Mouse (Mus musculus): ENCODE measurements around the gene Ikzf4. TPM values are rescaled to one million over a fixed set of nuclear protein-coding genes. Genes with fewer than 3 reads are reported as not detected.

Ikzf4 gene
- polyA plus RNA-seq (2016; fragmentation: Nextera tagmentation; extraction: Ambion mirVana): 8.3 and 10.4 TPM in 2 replicates

GRCm38 (mm10) chr10:128645111-128646011 is at the start of gene Ikzf4:
Gene Ikzf4, minus strand, starts transcription at chr10:128645991.
- peak within 1 kb of the TSS; percentile 79 for H3K9ac ChIP-seq (replicated peaks)
- peak within 1 kb of the TSS; percentile 59 for H3K4me3 ChIP-seq
- peaks cover 7% of the 10 kb centered on the region; the same call in 1 of the 2 replicates for H3K27me3 ChIP-seq
- peaks cover 21% of the 10 kb centered on the region for H3K4me1 ChIP-seq
- H3K27ac ChIP-seq (replicated peaks): peak within 1 kb of the TSS; percentile 87
- no peaks in the 10 kb centered on the region for H3K9me3 ChIP-seq
- peaks cover 16% of the 10 kb centered on the region for H3K36me3 ChIP-seq
- H3K4me2 ChIP-seq (replicated peaks): peak within 1 kb of the TSS; percentile 84
- ATAC-seq (ENCODE audit: low FRiP score, low read depth): peak; percentile 80
- 2% methylated on average over 35 of the region's 36 CpGs for WGBS

GRCm38 (mm10) chr10:128695411-128695991 is 49.7 kb upstream of the Ikzf4 start:
- Histone ChIP-seq H3K27me3 (no peaks in the 10 kb centered on the region), H3K36me3 (peaks cover 23% of the 10 kb centered on the region), H3K27ac (replicated peaks) (peak overlapping the region; percentile 98), H3K4me2 (replicated peaks) (peak overlapping the region; percentile 73), H3K4me3 (peak overlapping the region; percentile 91), H3K9ac (replicated peaks) (peak overlapping the region; percentile 93), H3K9me3 (no peaks in the 10 kb centered on the region), H3K4me1 (peaks cover 12% of the 10 kb centered on the region)
- no peak for ATAC-seq (ENCODE audit: low FRiP score, low read depth)
- WGBS: 1% methylated on average over 22 of the region's 22 CpGs

- H3K27ac ChIP-seq (replicated peaks): peak overlapping the region; percentile 68
- peak overlapping the region; percentile 69 for H3K9ac ChIP-seq (replicated peaks)
- peaks cover 13% of the 10 kb centered on the region for H3K4me1 ChIP-seq
- H3K4me2 ChIP-seq (replicated peaks): peak overlapping the region; percentile 95
- no peak for ATAC-seq (ENCODE audit: low FRiP score, low read depth)
- 4% methylated on average over 9 of the region's 9 CpGs for WGBS
- peaks cover 11% of the 10 kb centered on the region for H3K27me3 ChIP-seq
- peaks cover 9% of the 10 kb centered on the region for H3K36me3 ChIP-seq
- H3K9me3 ChIP-seq: no peaks in the 10 kb centered on the region
- H3K4me3 ChIP-seq: peak overlapping the region; percentile 76
Observed at GRCm38 (mm10) chr10:128674469-128675008, 28.7 kb upstream of the Ikzf4 start.

- Histone ChIP-seq H3K36me3 (0 out of 2 replicates have a peak, but pooled peaks cover 3% of the 10 kb centered on the region), H3K9ac (replicated peaks) (peak within 1 kb of the TSS; percentile 69), H3K4me3 (peak within 1 kb of the TSS; percentile 76), H3K27me3 (peaks cover 11% of the 10 kb centered on the region), H3K9me3 (no peaks in the 10 kb centered on the region), H3K4me2 (replicated peaks) (peak within 1 kb of the TSS; percentile 95), H3K4me1 (peaks cover 13% of the 10 kb centered on the region), H3K27ac (replicated peaks) (peak within 1 kb of the TSS; percentile 68)
- under 1% methylated on average over 60 of the region's 60 CpGs for WGBS
- peak; percentile 96 for ATAC-seq (ENCODE audit: low FRiP score, low read depth)
Observed at GRCm38 (mm10) chr10:128673763-128674468, 28.1 kb upstream of the Ikzf4 start, which contains the start of gene Suox. Gene Suox, minus strand, starts transcription at chr10:128674073.

GRCm38 (mm10) chr10:128671148-128671547 is 25.4 kb upstream of the Ikzf4 start:
- Histone ChIP-seq H3K9ac (replicated peaks) (no peak overlapping the region), H3K27ac (replicated peaks) (no peak overlapping the region), H3K4me1 (peaks cover 21% of the 10 kb centered on the region), H3K9me3 (no peaks in the 10 kb centered on the region), H3K27me3 (peaks cover 11% of the 10 kb centered on the region), H3K36me3 (0 out of 2 replicates have a peak, but pooled peaks cover 3% of the 10 kb centered on the region), H3K4me3 (no peak overlapping the region), H3K4me2 (replicated peaks) (no peak overlapping the region)
- WGBS: 94% methylated on average over 9 of the region's 9 CpGs
- no peak for ATAC-seq (ENCODE audit: low FRiP score, low read depth)

GRCm38 (mm10) chr10:128668790-128669672 is 23.2 kb upstream of the Ikzf4 start:
- Histone ChIP-seq H3K4me3 (peak overlapping the region; percentile 61), H3K9ac (replicated peaks) (peak overlapping the region; percentile 72), H3K27me3 (peaks cover 11% of the 10 kb centered on the region), H3K27ac (replicated peaks) (no peak overlapping the region; the same call in 1 of the 2 replicates), H3K4me1 (peaks cover 16% of the 10 kb centered on the region), H3K36me3 (0 out of 2 replicates have a peak, but pooled peaks cover 3% of the 10 kb centered on the region), H3K9me3 (no peaks in the 10 kb centered on the region), H3K4me2 (replicated peaks) (peak overlapping the region; percentile 70)
- WGBS: under 1% methylated on average over 41 of the region's 42 CpGs
- ATAC-seq (ENCODE audit: low FRiP score, low read depth): peak; percentile 48; the same call in 1 of the 2 replicates

- H3K4me3 ChIP-seq: no peak overlapping the region
- H3K36me3 ChIP-seq: no peaks in the 10 kb centered on the region
- peaks cover 8% of the 10 kb centered on the region for H3K4me1 ChIP-seq
- 0 out of 2 replicates have a peak, but pooled peaks cover 3% of the 10 kb centered on the region for H3K27me3 ChIP-seq
- H3K4me2 ChIP-seq (replicated peaks): no peak overlapping the region
- no peak overlapping the region for H3K27ac ChIP-seq (replicated peaks)
- no peak for ATAC-seq (ENCODE audit: low FRiP score, low read depth)
- H3K9me3 ChIP-seq: no peaks in the 10 kb centered on the region
- 95% methylated on average over 2 of the region's 2 CpGs for WGBS
- no peak overlapping the region for H3K9ac ChIP-seq (replicated peaks)
Observed at GRCm38 (mm10) chr10:128665806-128666205, 20.0 kb upstream of the Ikzf4 start.

- no peak for ATAC-seq (ENCODE audit: low FRiP score, low read depth)
- no peak overlapping the region for H3K4me2 ChIP-seq (replicated peaks)
- no peaks in the 10 kb centered on the region for H3K36me3 ChIP-seq
- H3K4me3 ChIP-seq: no peak overlapping the region
- 87% methylated on average over 3 of the region's 3 CpGs for WGBS
- no peak overlapping the region for H3K9ac ChIP-seq (replicated peaks)
- no peak overlapping the region for H3K27ac ChIP-seq (replicated peaks)
- H3K9me3 ChIP-seq: no peaks in the 10 kb centered on the region
- H3K27me3 ChIP-seq: 0 out of 2 replicates have a peak, but pooled peaks cover 3% of the 10 kb centered on the region
- peaks cover 8% of the 10 kb centered on the region for H3K4me1 ChIP-seq
Observed at GRCm38 (mm10) chr10:128665307-128665706, 19.5 kb upstream of the Ikzf4 start.

GRCm38 (mm10) chr10:128664808-128665207 is 19.0 kb upstream of the Ikzf4 start:
- Histone ChIP-seq H3K9ac (replicated peaks) (no peak overlapping the region), H3K4me3 (no peak overlapping the region), H3K4me2 (replicated peaks) (no peak overlapping the region), H3K9me3 (no peaks in the 10 kb centered on the region), H3K4me1 (peaks cover 8% of the 10 kb centered on the region), H3K27me3 (no peaks in the 10 kb centered on the region), H3K27ac (replicated peaks) (no peak overlapping the region), H3K36me3 (no peaks in the 10 kb centered on the region)
- no peak for ATAC-seq (ENCODE audit: low FRiP score, low read depth)
- 81% methylated on average over 3 of the region's 3 CpGs for WGBS

- WGBS: 71% methylated on average over 5 of the region's 5 CpGs
- no peak for ATAC-seq (ENCODE audit: low FRiP score, low read depth)
- H3K4me2 ChIP-seq (replicated peaks): no peak overlapping the region
- H3K9me3 ChIP-seq: no peaks in the 10 kb centered on the region
- no peak overlapping the region for H3K27ac ChIP-seq (replicated peaks)
- no peaks in the 10 kb centered on the region for H3K36me3 ChIP-seq
- H3K4me3 ChIP-seq: no peak overlapping the region
- no peak overlapping the region for H3K9ac ChIP-seq (replicated peaks)
- peaks cover 5% of the 10 kb centered on the region for H3K4me1 ChIP-seq
- H3K27me3 ChIP-seq: no peaks in the 10 kb centered on the region
Observed at GRCm38 (mm10) chr10:128663441-128664220, 17.8 kb upstream of the Ikzf4 start.

All from midbrain, embryonic 12.5 days (tissue).